10 mouse cellular contexts compared by ENCODE assay signal in genomic region chr13:84345114-84345513, GRCm38 (mm10).
DNase-seq lines count a peak whose midpoint lies in the region; ATAC-seq and TF ChIP-seq lines count a peak whose summit lies in the region.
"Had no signal": no experiment of that assay in that cellular context is flagged by ENCODE, and none has a peak within 500 bp of the region (broad histone marks: within the 10 kb centered on the region; RNA-seq: fewer than 3 reads in every experiment).

No protein-coding gene starts in this region.

- DNase-seq in kidney, adult 18-20 months = peak; percentile 6
- DNase-seq in embryonic facial prominence, embryonic 10.5 days (ENCODE audit: low spot score) = peak; percentile 46
- peak in 1 of 2 experiments; percentile 26 for DNase-seq in left cerebral cortex, adult 2 months (ENCODE audit: extremely low spot score in 1 of 2, low spot score in 2 of 2)
- no peak for DNase-seq in ovary, postnatal 14 days (ENCODE audit: low spot score)
- no peak for DNase-seq in heart, adult 2 months

- TF ChIP-seq CTCF in left cerebral cortex, adult 2 months (IDR thresholded peaks at IDR 0.05) = no peak
- no peak for TF ChIP-seq CTCF in olfactory bulb, adult 2 months (IDR thresholded peaks at IDR 0.05; ENCODE audit: insufficient read depth, low read depth, low read length)
- TF ChIP-seq CTCF in heart, adult 2 months (IDR thresholded peaks at IDR 0.05) = no peak

- 5% methylated on average over 8 of the region's 8 CpGs for WGBS in kidney, embryonic 15.5 days
- WGBS in embryonic facial prominence, embryonic 10.5 days = 2% methylated on average over 8 of the region's 8 CpGs
- WGBS in olfactory bulb, adult 2 months = 44% methylated on average over 8 of the region's 8 CpGs
- WGBS in liver, embryonic 12.5 days (ENCODE audit: insufficient replicate concordance) = 3% methylated on average over 8 of the region's 8 CpGs
- 12% methylated on average over 8 of the region's 8 CpGs for WGBS in heart, adult 2 months

- H3K27me3 ChIP-seq in kidney, embryonic 15.5 days = peaks cover 74% of the 10 kb centered on the region
- H3K27me3 ChIP-seq in embryonic facial prominence, embryonic 10.5 days (replicated peaks; ENCODE audit: low read depth, poor library complexity, severe bottlenecking) = peaks cover 76% of the 10 kb centered on the region
- H3K27me3 ChIP-seq in liver, embryonic 12.5 days (replicated peaks) = peaks cover 84% of the 10 kb centered on the region
- peaks cover 12% of the 10 kb centered on the region for H3K27me3 ChIP-seq in heart, adult 2 months (ENCODE audit: control insufficient read depth, insufficient read depth, low read length)

- no peak overlapping the region for H3K9ac ChIP-seq in kidney, embryonic 15.5 days
- H3K9ac ChIP-seq in liver, embryonic 12.5 days = no peak overlapping the region
- no peak overlapping the region for H3K9ac ChIP-seq in heart, adult 2 months (ENCODE audit: low read depth, low read length)
- H3K9ac ChIP-seq: embryonic facial prominence, embryonic 15.5 days had no signal

- no peak overlapping the region for H3K27ac ChIP-seq in kidney, embryonic 15.5 days
- no peak overlapping the region for H3K27ac ChIP-seq in embryonic facial prominence, embryonic 10.5 days (replicated peaks)
- peak overlapping the region; percentile 98 for H3K27ac ChIP-seq in left cerebral cortex, adult 2 months
- peak overlapping the region; percentile 75 for H3K27ac ChIP-seq in olfactory bulb, adult 2 months (ENCODE audit: insufficient read depth, low read depth, low read length)
- H3K27ac ChIP-seq in liver, embryonic 12.5 days = no peak overlapping the region
- H3K27ac ChIP-seq in heart, adult 2 months = no peak overlapping the region
- H3K27ac ChIP-seq: embryonic facial prominence, embryonic 15.5 days had no signal

- no peaks in the 10 kb centered on the region for H3K9me3 ChIP-seq in kidney, embryonic 15.5 days (replicated peaks)
- no peaks in the 10 kb centered on the region for H3K9me3 ChIP-seq in embryonic facial prominence, embryonic 10.5 days
- H3K9me3 ChIP-seq in liver, embryonic 12.5 days (replicated peaks) = no peaks in the 10 kb centered on the region
- H3K9me3 ChIP-seq: embryonic facial prominence, embryonic 15.5 days had no signal

- no peak for TF ChIP-seq EP300 in heart, adult 2 months (IDR thresholded peaks at IDR 0.05; ENCODE audit: insufficient read depth, low read depth, low read length)

- TF ChIP-seq POLR2A in olfactory bulb, adult 2 months (IDR thresholded peaks at IDR 0.05; ENCODE audit: insufficient read depth, low read depth, low read length) = no peak
- TF ChIP-seq POLR2A in heart, adult 2 months (IDR thresholded peaks at IDR 0.05; ENCODE audit: insufficient read depth, low read depth, low read length) = no peak

- H3K36me3 ChIP-seq in kidney, embryonic 15.5 days = no peaks in the 10 kb centered on the region
- no peaks in the 10 kb centered on the region for H3K36me3 ChIP-seq in embryonic facial prominence, embryonic 10.5 days (replicated peaks)
- H3K36me3 ChIP-seq in liver, embryonic 12.5 days = no peaks in the 10 kb centered on the region
- no peaks in the 10 kb centered on the region for H3K36me3 ChIP-seq in heart, adult 2 months (ENCODE audit: control insufficient read depth, insufficient read depth, low read length)
- H3K36me3 ChIP-seq: embryonic facial prominence, embryonic 15.5 days had no signal

- no peak for ATAC-seq in kidney, embryonic 15.5 days (replicated peaks; ENCODE audit: low FRiP score)
- ATAC-seq in liver, embryonic 12.5 days = no peak
- ATAC-seq: intestine, embryonic 16.5 days had no signal

- H3K4me2 ChIP-seq in kidney, embryonic 15.5 days = no peak overlapping the region
- no peak overlapping the region for H3K4me2 ChIP-seq in liver, embryonic 12.5 days
- H3K4me2 ChIP-seq: embryonic facial prominence, embryonic 15.5 days had no signal

- intact Hi-C loops in left cerebral cortex, adult 2 months (cut with DNase I) = loop anchor here (1.0 to 10.0 kb wide), 7 partner anchors 102 to 820 kb away; partner anchors contain the start of gene Tmem161b
- intact Hi-C loops in heart, adult 2 months (cut with DNase I) = loop anchor here (5.0 kb wide), 2 partner anchors 123 to 613 kb away; partner anchors contain the start of gene Tmem161b

- H3K79me2 ChIP-seq in heart, adult 2 months (replicated peaks; ENCODE audit: control insufficient read depth, insufficient read depth, low read length) = no peaks in the 10 kb centered on the region

- H3K4me3 ChIP-seq in kidney, embryonic 15.5 days (replicated peaks) = no peak overlapping the region
- no peak overlapping the region for H3K4me3 ChIP-seq in embryonic facial prominence, embryonic 10.5 days
- peak overlapping the region; percentile 18 for H3K4me3 ChIP-seq in left cerebral cortex, adult 2 months
- no peak overlapping the region for H3K4me3 ChIP-seq in olfactory bulb, adult 2 months (ENCODE audit: insufficient read depth, low read depth, low read length)
- no peak overlapping the region for H3K4me3 ChIP-seq in liver, embryonic 12.5 days
- H3K4me3 ChIP-seq in heart, adult 2 months = no peak overlapping the region
- H3K4me3 ChIP-seq: embryonic facial prominence, embryonic 15.5 days had no signal

- peaks cover 28% of the 10 kb centered on the region for H3K4me1 ChIP-seq in kidney, embryonic 15.5 days
- H3K4me1 ChIP-seq in embryonic facial prominence, embryonic 10.5 days = peaks cover 29% of the 10 kb centered on the region
- peaks cover 18% of the 10 kb centered on the region for H3K4me1 ChIP-seq in olfactory bulb, adult 2 months (ENCODE audit: control insufficient read depth, insufficient read depth, low read length)
- H3K4me1 ChIP-seq in liver, embryonic 12.5 days = 0 out of 2 replicates have a peak, but pooled peaks cover 5% of the 10 kb centered on the region
- H3K4me1 ChIP-seq in heart, adult 2 months (ENCODE audit: control insufficient read depth, insufficient read depth, low read length) = 0 out of 2 replicates have a peak, but pooled peaks cover 2% of the 10 kb centered on the region

Comparison
In these comparisons a context has a peak if more than half of its experiments do, and no peak if none do; other contexts are left out.
1. DNase-seq: peak in kidney, adult 18-20 months (single experiment) and embryonic facial prominence, embryonic 10.5 days (single experiment); none in ovary, postnatal 14 days (single experiment) and heart, adult 2 months (0 of 2).
2. H3K27ac ChIP-seq: peak in left cerebral cortex, adult 2 months (single experiment) and olfactory bulb, adult 2 months (single experiment); none in kidney, embryonic 15.5 days (single experiment), embryonic facial prominence, embryonic 10.5 days (single experiment), liver, embryonic 12.5 days (single experiment) and heart, adult 2 months (single experiment).